Mouse (Mus musculus) hindbrain, embryonic 10.5 days (tissue): ENCODE data around the gene BC061237. TPM values are rescaled to one million over a fixed set of nuclear protein-coding genes. Genes with fewer than 3 reads are reported as not detected.
"Not testable (repeated sequence)": the region's sequence is repeated elsewhere in the genome, so short reads cannot be mapped to it uniquely, and the experiment has no call there.

Source experiments
- DNase-seq: peaks from one replicate; pipeline ENCODE4 v3.0.0-alpha.2; 2017; ENCODE audit warnings: low spot score
- H3K27ac ChIP-seq: fragments of 300-500 bp; sonication (generic); 2 replicates; pipeline ENCODE4 v1.5.1; 2016; ENCODE audit warnings: mild to moderate bottlenecking, moderate library complexity
- H3K27me3 ChIP-seq: fragments of 300-500 bp; sonication (generic); 2 replicates; pipeline ENCODE4 v1.6.1; 2016; ENCODE audit warnings: mild to moderate bottlenecking; ENCODE audit not compliant: poor library complexity, insufficient read depth, severe bottlenecking
- H3K36me3 ChIP-seq: fragments of 300-500 bp; sonication (generic); 2 replicates; pipeline ENCODE4 v1.6.1; 2016; ENCODE audit warnings: mild to moderate bottlenecking, moderate library complexity
- H3K4me1 ChIP-seq: fragments of 300-500 bp; sonication (generic); replicated peaks from 2 replicates; pipeline ENCODE4 v1.6.1; 2016; ENCODE audit warnings: mild to moderate bottlenecking
- H3K4me3 ChIP-seq: fragments of 300-500 bp; sonication (generic); 2 replicates; pipeline ENCODE4 v1.5.1; 2016; ENCODE audit warnings: mild to moderate bottlenecking, moderate library complexity
- H3K9me3 ChIP-seq: fragments of 300-500 bp; sonication (generic); 2 replicates; pipeline ENCODE4 v1.6.1; 2016; ENCODE audit warnings: mild to moderate bottlenecking, moderate library complexity
- WGBS: fragments of 180-500 bp; shearing (Covaris S2); methylation state at CpG from one replicate; pipeline ENCODE4 v1.1.7; 2016; 5-methylcytosine and 5-hydroxymethylcytosine counted together
- polyA plus RNA-seq: library from polyadenylated mRNA; unstranded; fragments of >200 nt; fragmentation: Nextera tagmentation; extraction: Ambion mirVana; gene quantifications from 2 replicates; pipeline ENCODE4 v1.2.1, GENCODE M21; 2016

BC061237 gene
- polyA plus RNA-seq: not detected in 2 replicates

GRCm38 (mm10) chr14:44492163-44492562 is at the start of gene BC061237:
TSS of gene BC061237 (plus strand) at chr14:44492463.
- WGBS: 93% methylated on average over 1 of the region's 1 CpGs
- not testable (repeated sequence) for H3K27ac ChIP-seq

GRCm38 (mm10) chr14:44517976-44518375 is 25.7 kb downstream of the BC061237 start, which contains the start of gene Gm17093:
TSS of gene Gm17093 (plus strand) at chr14:44518276.
- H3K9me3 ChIP-seq, DNase-seq, H3K4me3 ChIP-seq, H3K27me3 ChIP-seq, H3K36me3 ChIP-seq, H3K27ac ChIP-seq, H3K4me1 ChIP-seq: not testable (repeated sequence)
- WGBS: 88% methylated on average over 5 of the region's 5 CpGs

More at GRCm38 (mm10) chr14:44492163-44492562, at the start of gene BC061237:
- not testable (repeated sequence) for H3K4me1 ChIP-seq, H3K9me3 ChIP-seq, H3K27me3 ChIP-seq, H3K4me3 ChIP-seq, H3K36me3 ChIP-seq, DNase-seq

GRCm38 (mm10) chr14:44547961-44548360 is 55.7 kb downstream of the BC061237 start:
- H3K4me1 ChIP-seq, H3K9me3 ChIP-seq, H3K4me3 ChIP-seq, DNase-seq, H3K27me3 ChIP-seq, H3K27ac ChIP-seq, H3K36me3 ChIP-seq: not testable (repeated sequence)
- 81% methylated on average over 5 of the region's 5 CpGs for WGBS

Other genes starting within 250 kb of the BC061237 start
- gene Gm8220, start 206.9 kb upstream of the BC061237 start, polyA plus RNA-seq: not detected in 2 replicates
- gene Gm5930, start 153.9 kb upstream of the BC061237 start, polyA plus RNA-seq: not detected in 2 replicates
- gene Gm8229, start 127.1 kb upstream of the BC061237 start, polyA plus RNA-seq: not detected in 2 replicates
- not detected in 2 replicates for gene Gm3371, start 81.8 kb upstream of the BC061237 start, polyA plus RNA-seq
- gene Gm8232, start 58.8 kb upstream of the BC061237 start, polyA plus RNA-seq: not detected in 2 replicates
- gene Gm17093, start 25.8 kb downstream of the BC061237 start, polyA plus RNA-seq: not detected in 2 replicates
- not detected in 2 replicates for gene Gm8247, start 90.7 kb downstream of the BC061237 start, polyA plus RNA-seq
- not detected in 2 replicates for gene Gm5624, start 135.5 kb downstream of the BC061237 start, polyA plus RNA-seq
- not detected in 2 replicates for gene Gm8257, start 214.0 kb downstream of the BC061237 start, polyA plus RNA-seq